Mouse (Mus musculus) MEL (cell line): ENCODE data around the gene Suclg2. TPM values are rescaled to one million over a fixed set of nuclear protein-coding genes. Genes with fewer than 3 reads are reported as not detected.

ENCODE experiments used
- DNase-seq: peaks from one replicate; pipeline ENCODE4 v3.0.0; 2011; ENCODE audit warnings: low read depth, low spot score
- H3K27ac ChIP-seq: 2 replicates; pipeline ENCODE4 v1.5.1; 2012; ENCODE audit warnings: low read depth, mild to moderate bottlenecking, control low read depth, low read length, moderate library complexity; ENCODE audit not compliant: control insufficient read depth
- H3K27me3 ChIP-seq, 2 experiments: fragments of 150-350 bp in 1 of 2; sonication (generic) in 1 of 2; 2 replicates each; pipeline ENCODE4 v1.6.1; 2012; ENCODE audit warnings: low read length in 2 of 2, mild to moderate bottlenecking in 2 of 2, improper control_type of control experiment in 1 of 2, moderate library complexity in 1 of 2; ENCODE audit not compliant: insufficient read depth in 2 of 2, control insufficient read depth in 1 of 2
- H3K36me3 ChIP-seq, 2 experiments: 2 replicates each; pipeline ENCODE4 v1.6.1; 2012 to 2014; ENCODE audit warnings: low read length in 2 of 2, improper control_type of control experiment in 1 of 2, inconsistent platforms in 1 of 2, mild to moderate bottlenecking in 1 of 2; ENCODE audit not compliant: insufficient read depth in 2 of 2, control insufficient read depth in 1 of 2
- H3K4me1 ChIP-seq, 2 experiments: fragments of 150-350 bp in 1 of 2; sonication (generic) in 1 of 2; 2 replicates each; pipeline ENCODE4 v1.6.1; 2012; ENCODE audit warnings: low read length in 2 of 2, improper control_type of control experiment in 1 of 2, mild to moderate bottlenecking in 1 of 2; ENCODE audit not compliant: insufficient read depth in 2 of 2, control insufficient read depth in 1 of 2
- H3K4me3 ChIP-seq, 2 experiments: fragments of 150-350 bp in 1 of 2; sonication (generic) in 1 of 2; 2 replicates each; pipeline ENCODE4 v1.5.1; 2012; ENCODE audit warnings: low read depth in 2 of 2, low read length in 2 of 2, mild to moderate bottlenecking in 2 of 2, moderate library complexity in 2 of 2, control low read depth in 1 of 2, improper control_type of control experiment in 1 of 2; ENCODE audit not compliant: control insufficient read depth in 1 of 2, insufficient read depth in 1 of 2
- H3K79me2 ChIP-seq: 2 replicates; pipeline ENCODE4 v1.6.1; 2012; ENCODE audit warnings: mild to moderate bottlenecking, low read length, moderate library complexity; ENCODE audit not compliant: control insufficient read depth, poor library complexity, insufficient read depth
- H3K9ac ChIP-seq: 2 replicates; pipeline ENCODE4 v1.6.1; 2012; ENCODE audit warnings: low read depth, mild to moderate bottlenecking, control low read depth, low read length, moderate library complexity; ENCODE audit not compliant: control insufficient read depth, poor library complexity, severe bottlenecking
- H3K9me3 ChIP-seq: fragments of 150-350 bp; sonication (generic); replicated peaks from 2 replicates; pipeline ENCODE4 v1.6.1; 2012; ENCODE audit warnings: mild to moderate bottlenecking, low read length, improper control_type of control experiment, moderate library complexity; ENCODE audit not compliant: insufficient read depth
- ETS1 ChIP-seq: IDR thresholded peaks from 2 replicates; pipeline ENCODE4 v1.6.1; 2012; ENCODE audit warnings: low read depth, mild to moderate bottlenecking, inconsistent platforms, low read length, improper control_type of control experiment, moderate library complexity
- HCFC1 ChIP-seq: IDR thresholded peaks from 2 replicates; pipeline ENCODE4 v1.6.1; 2012; ENCODE audit warnings: low read depth, mild to moderate bottlenecking, inconsistent platforms, low read length, improper control_type of control experiment, moderate library complexity
- MAFK ChIP-seq: IDR thresholded peaks from 2 replicates; pipeline ENCODE4 v1.6.1; 2011; ENCODE audit warnings: low read depth, mild to moderate bottlenecking, low read length, improper control_type of control experiment, borderline replicate concordance
- MAZ ChIP-seq: IDR thresholded peaks from 2 replicates; pipeline ENCODE4 v1.6.1; 2012; ENCODE audit warnings: low read depth, mild to moderate bottlenecking, inconsistent platforms, low read length, improper control_type of control experiment
- POLR2AphosphoS2 ChIP-seq: IDR thresholded peaks from 2 replicates; pipeline ENCODE4 v1.6.1; 2011; ENCODE audit warnings: low read length, improper control_type of control experiment
- POLR2AphosphoS5 ChIP-seq: IDR thresholded peaks from 2 replicates; pipeline ENCODE4 v1.6.1; 2012; ENCODE audit warnings: low read depth, borderline replicate concordance, mild to moderate bottlenecking, inconsistent platforms, low read length, moderate library complexity, mixed read lengths
- RCOR1 ChIP-seq: IDR thresholded peaks from 2 replicates; pipeline ENCODE4 v1.6.1; 2012; ENCODE audit warnings: low read depth, mild to moderate bottlenecking, inconsistent platforms, low read length, improper control_type of control experiment
- SIN3A ChIP-seq: IDR thresholded peaks from 2 replicates; pipeline ENCODE4 v1.6.1; 2012; ENCODE audit warnings: low read length, improper control_type of control experiment, inconsistent platforms
- TAL1 ChIP-seq: IDR thresholded peaks from 2 replicates; pipeline ENCODE4 v1.6.1; 2012; ENCODE audit warnings: mild to moderate bottlenecking, inconsistent platforms, low read length, moderate library complexity, mixed read lengths
- polyA plus RNA-seq, 2 experiments: library from polyadenylated mRNA; stranded (reverse) in 1 of 2; unstranded in 1 of 2; fragments of >175 nt in 1 of 2; fragments of >200 nt in 1 of 2; gene quantifications; 2 replicates each; pipeline versions ENCODE4 v1.2.1 to v1.2.4; 2012; ENCODE audit warnings: low replicate concordance in 2 of 2, low read depth in 1 of 2; ENCODE audit not compliant: insufficient read length in 2 of 2, insufficient read depth in 1 of 2, missing spikeins in 1 of 2
- total RNA-seq: library from RNA; depleted of rRNA; stranded (reverse); fragments of 300-350 nt; gene quantifications from 2 replicates; pipeline ENCODE4 v1.2.3, GENCODE M21; 2012

Suclg2 gene
- total and polyA plus RNA-seq, 3 experiments = 40.0 to 46.5 TPM; not detected in 1

GRCm38 (mm10) chr6:95694910-95695309 lies 23.7 kb downstream of the Suclg2 start:
- no peak overlapping the region for H3K4me3 ChIP-seq

GRCm38 (mm10) chr6:95685242-95685641 lies 33.4 kb downstream of the Suclg2 start:
- no peak overlapping the region for H3K4me3 ChIP-seq
- TF ChIP-seq TAL1 = no peak
- no peak for TF ChIP-seq POLR2AphosphoS5
- TF ChIP-seq, all 39 proteins: peak for 0
- Histone ChIP-seq H3K27ac (no peak overlapping the region), H3K79me2 (no peaks in the 10 kb centered on the region), H3K9me3 (no peaks in the 10 kb centered on the region), H3K27me3 (no peaks in the 10 kb centered on the region), H3K9ac (no peak overlapping the region), H3K36me3 (no peaks in the 10 kb centered on the region; a peak in 1 of 4 replicates), H3K4me1 (no peaks in the 10 kb centered on the region)
- no peak for DNase-seq

More at GRCm38 (mm10) chr6:95694910-95695309, 23.7 kb downstream of the Suclg2 start:
- no peak overlapping the region for H3K9ac ChIP-seq
- no peaks in the 10 kb centered on the region for H3K27me3 ChIP-seq
- no peak overlapping the region for H3K27ac ChIP-seq
- TF ChIP-seq MAFK (no peak), SIN3A (no peak), ETS1 (no peak)
- H3K9me3 ChIP-seq = no peaks in the 10 kb centered on the region
- no peaks in the 10 kb centered on the region; a peak in 2 of 4 replicates for H3K36me3 ChIP-seq
- peaks cover 3% of the 10 kb centered on the region for H3K79me2 ChIP-seq
- DNase-seq = no peak
- no peaks in the 10 kb centered on the region for H3K4me1 ChIP-seq

GRCm38 (mm10) chr6:95679718-95680117 lies 38.9 kb downstream of the Suclg2 start:
- no peaks in the 10 kb centered on the region for H3K9me3 ChIP-seq
- TF ChIP-seq POLR2AphosphoS2 (no peak), RCOR1 (peak; percentile 83)
- H3K36me3 ChIP-seq = no peaks in the 10 kb centered on the region; a peak in 1 of 4 replicates
- H3K79me2 ChIP-seq = no peaks in the 10 kb centered on the region
- H3K9ac ChIP-seq = no peak overlapping the region
- no peaks in the 10 kb centered on the region for H3K4me1 ChIP-seq
- no peaks in the 10 kb centered on the region for H3K27me3 ChIP-seq
- DNase-seq = no peak
- no peak overlapping the region for H3K27ac ChIP-seq
- no peak overlapping the region for H3K4me3 ChIP-seq

GRCm38 (mm10) chr6:95679261-95679660 lies 39.3 kb downstream of the Suclg2 start:
- Histone ChIP-seq H3K27ac (no peak overlapping the region), H3K4me3 (no peak overlapping the region), H3K79me2 (no peaks in the 10 kb centered on the region), H3K36me3 (no peaks in the 10 kb centered on the region; a peak in 1 of 4 replicates), H3K27me3 (no peaks in the 10 kb centered on the region), H3K9ac (no peak overlapping the region), H3K4me1 (no peaks in the 10 kb centered on the region), H3K9me3 (no peaks in the 10 kb centered on the region)
- TF ChIP-seq MAFK (no peak), HCFC1 (no peak), MAZ (no peak)
- DNase-seq = no peak
